Mouse (Mus musculus) thymus, adult 2 months (tissue): Measurements from ENCODE around the gene Fam71f2.

Experiments used
- CTCF ChIP-seq: fragments of 200-500 bp; IDR thresholded peaks from 2 replicates; pipeline ENCODE4 v1.5.1; 2012; ENCODE audit warnings: mild to moderate bottlenecking, control low read depth, low read length, moderate library complexity, borderline replicate concordance; ENCODE audit not compliant: control insufficient read depth, poor library complexity, insufficient read depth; ENCODE audit errors: extremely low read depth
- POLR2A ChIP-seq: fragments of 200-500 bp; IDR thresholded peaks from 2 replicates; pipeline ENCODE4 v1.6.1; 2012; ENCODE audit warnings: mild to moderate bottlenecking, low read length, control low read depth, moderate library complexity; ENCODE audit not compliant: control insufficient read depth, poor library complexity, insufficient read depth; ENCODE audit errors: extremely low read depth

DNA sequence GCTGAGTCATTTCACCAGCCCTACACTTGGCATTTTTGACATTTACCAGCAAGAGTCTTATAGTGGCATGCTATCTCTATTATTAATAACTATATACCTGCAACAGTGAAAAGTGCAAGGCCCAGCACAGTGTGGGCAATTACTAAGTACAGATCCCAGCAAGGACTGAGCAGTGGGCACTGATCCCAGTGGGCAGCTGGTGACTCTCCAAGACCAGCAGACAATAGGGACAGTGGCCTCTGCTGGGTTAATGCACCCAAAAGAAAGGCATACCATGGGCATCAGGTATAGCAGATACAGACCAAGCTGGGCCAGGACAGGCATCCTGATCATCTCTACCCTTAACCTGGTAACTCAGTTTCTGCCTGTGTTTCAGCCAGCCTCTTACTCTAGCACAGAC, 23.9 kb downstream of the Fam71f2 start:
- TF ChIP-seq POLR2A, result no peak
- no peak for TF ChIP-seq CTCF
